Mouse (Mus musculus): ENCODE data around the gene Snrpd2.

DNA sequence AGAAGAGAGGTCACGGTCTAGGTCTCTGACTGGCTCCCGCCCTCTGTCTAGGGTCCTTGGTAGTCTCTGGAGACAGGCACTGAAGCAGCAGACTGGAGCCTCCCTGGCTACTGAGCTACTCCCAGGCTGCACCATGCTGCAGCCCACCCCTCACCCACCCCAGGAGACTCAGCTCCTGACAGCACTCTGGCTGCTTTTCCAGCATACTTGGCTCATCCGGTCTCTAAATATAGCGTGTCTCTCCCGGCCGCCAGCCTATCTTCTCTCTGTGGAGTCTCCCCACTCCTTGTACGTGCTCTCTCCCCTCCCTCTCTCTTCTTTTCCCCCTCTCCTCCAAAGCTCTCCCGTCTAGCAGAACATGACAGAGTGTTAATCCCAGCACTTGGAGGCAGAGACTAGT is 20.6 kb downstream of the Snrpd2 start:
- TF ChIP-seq CTCF (IDR thresholded peaks at IDR 0.05; ENCODE audit: control insufficient read depth, insufficient read depth, insufficient replicate concordance, low read depth, low read length), result no peak
- TF ChIP-seq POLR2A (IDR thresholded peaks at IDR 0.05; ENCODE audit: control insufficient read depth, low read depth, low read length), result no peak
